Mouse (Mus musculus): ENCODE data around the gene Frmd8. TPM values are rescaled to one million over a fixed set of nuclear protein-coding genes. Genes with fewer than 3 reads are reported as not detected.

Gene Frmd8
- total and polyA plus RNA-seq, 2 experiments from 2014 or later = 11.7 to 19.1 TPM

GRCm38 (mm10) chr19:5835054-5835921 is 39.8 kb downstream of the Frmd8 start:
- no peak for DNase-seq (ENCODE audit: low spot score)
- no peak overlapping the region for H3K27ac ChIP-seq (ENCODE audit: low read depth, low read length)
- 88% methylated on average over 10 of the region's 10 CpGs for WGBS

GRCm38 (mm10) chr19:5834260-5834925 is 40.7 kb downstream of the Frmd8 start:
- DNase-seq (ENCODE audit: low spot score) (no peak), ATAC-seq (ENCODE audit: low FRiP score) (no peak)
- H3K27ac ChIP-seq (ENCODE audit: low read depth, low read length) = no peak overlapping the region
- WGBS = 91% methylated on average over 12 of the region's 12 CpGs
- H3K27me3 ChIP-seq (ENCODE audit: insufficient read depth, low read length) = no peaks in the 10 kb centered on the region
- no peak overlapping the region for H3K9ac ChIP-seq (replicated peaks; ENCODE audit: low read length, poor library complexity, severe bottlenecking)
- H3K36me3 ChIP-seq (ENCODE audit: insufficient read depth, low read length) = no peaks in the 10 kb centered on the region
- H3K4me2 ChIP-seq (ENCODE audit: low read depth, low read length, poor library complexity, severe bottlenecking) = no peak overlapping the region
- H3K9me3 ChIP-seq (ENCODE audit: low read length) = no peaks in the 10 kb centered on the region
- H3K4me3 ChIP-seq (ENCODE audit: low read depth, low read length) = no peak overlapping the region
- TF ChIP-seq CTCF (IDR thresholded peaks at IDR 0.05) = no peak
- no peaks in the 10 kb centered on the region for H3K4me1 ChIP-seq (ENCODE audit: insufficient read depth, low read length)

More at GRCm38 (mm10) chr19:5835054-5835921, 39.8 kb downstream of the Frmd8 start:
- Histone ChIP-seq H3K4me2 (ENCODE audit: low read depth, low read length, poor library complexity, severe bottlenecking) (no peak overlapping the region), H3K27me3 (ENCODE audit: insufficient read depth, low read length) (no peaks in the 10 kb centered on the region), H3K4me1 (ENCODE audit: insufficient read depth, low read length) (peaks cover 6% of the 10 kb centered on the region; the same call in 1 of the 2 replicates), H3K4me3 (ENCODE audit: low read depth, low read length) (no peak overlapping the region), H3K9ac (replicated peaks; ENCODE audit: low read length, poor library complexity, severe bottlenecking) (no peak overlapping the region), H3K9me3 (ENCODE audit: low read length) (no peaks in the 10 kb centered on the region), H3K36me3 (ENCODE audit: insufficient read depth, low read length) (no peaks in the 10 kb centered on the region)
- no peak for TF ChIP-seq CTCF (IDR thresholded peaks at IDR 0.05)
- no peak for ATAC-seq (ENCODE audit: low FRiP score)

GRCm38 (mm10) chr19:5833287-5834100 is 41.6 kb downstream of the Frmd8 start:
- DNase-seq (ENCODE audit: low spot score) = no peak
- WGBS = 92% methylated on average over 10 of the region's 10 CpGs
- H3K27me3 ChIP-seq (ENCODE audit: insufficient read depth, low read length) = no peaks in the 10 kb centered on the region
- H3K4me2 ChIP-seq (ENCODE audit: low read depth, low read length, poor library complexity, severe bottlenecking) = no peak overlapping the region
- no peak overlapping the region for H3K27ac ChIP-seq (ENCODE audit: low read depth, low read length)
- TF ChIP-seq CTCF (IDR thresholded peaks at IDR 0.05) = no peak
- no peaks in the 10 kb centered on the region for H3K9me3 ChIP-seq (ENCODE audit: low read length)
- H3K4me1 ChIP-seq (ENCODE audit: insufficient read depth, low read length) = no peaks in the 10 kb centered on the region
- H3K9ac ChIP-seq (replicated peaks; ENCODE audit: low read length, poor library complexity, severe bottlenecking) = no peak overlapping the region
- H3K4me3 ChIP-seq (ENCODE audit: low read depth, low read length) = no peak overlapping the region
- ATAC-seq (ENCODE audit: low FRiP score) = no peak
- H3K36me3 ChIP-seq (ENCODE audit: insufficient read depth, low read length) = no peaks in the 10 kb centered on the region

- WGBS = 65% methylated on average over 6 of the region's 6 CpGs
- ATAC-seq (ENCODE audit: low FRiP score) = no peak
Observed at GRCm38 (mm10) chr19:5832326-5832725, 42.7 kb downstream of the Frmd8 start.

GRCm38 (mm10) chr19:5831958-5832320 is 43.1 kb downstream of the Frmd8 start:
- no peak for TF ChIP-seq CTCF (IDR thresholded peaks at IDR 0.05)
- no peak overlapping the region for H3K27ac ChIP-seq (ENCODE audit: low read depth, low read length)
- H3K4me1 ChIP-seq (ENCODE audit: insufficient read depth, low read length) = no peaks in the 10 kb centered on the region
- no peaks in the 10 kb centered on the region for H3K27me3 ChIP-seq (ENCODE audit: insufficient read depth, low read length)
- no peak for DNase-seq (ENCODE audit: low spot score)
- no peak overlapping the region for H3K4me3 ChIP-seq (ENCODE audit: low read depth, low read length)
- H3K9me3 ChIP-seq (ENCODE audit: low read length) = no peaks in the 10 kb centered on the region
- H3K9ac ChIP-seq (replicated peaks; ENCODE audit: low read length, poor library complexity, severe bottlenecking) = no peak overlapping the region
- 89% methylated on average over 4 of the region's 4 CpGs for WGBS
- no peak overlapping the region for H3K4me2 ChIP-seq (ENCODE audit: low read depth, low read length, poor library complexity, severe bottlenecking)
- peaks cover 5% of the 10 kb centered on the region; the same call in 1 of the 2 replicates for H3K36me3 ChIP-seq (ENCODE audit: insufficient read depth, low read length)
- ATAC-seq (ENCODE audit: low FRiP score) = no peak

More at GRCm38 (mm10) chr19:5832326-5832725, 42.7 kb downstream of the Frmd8 start:
- no peak overlapping the region for H3K4me3 ChIP-seq (ENCODE audit: low read depth, low read length)
- no peak for DNase-seq (ENCODE audit: low spot score)
- peaks cover 4% of the 10 kb centered on the region; the same call in 1 of the 2 replicates for H3K36me3 ChIP-seq (ENCODE audit: insufficient read depth, low read length)
- TF ChIP-seq CTCF (IDR thresholded peaks at IDR 0.05) = no peak
- H3K4me1 ChIP-seq (ENCODE audit: insufficient read depth, low read length) = no peaks in the 10 kb centered on the region
- no peaks in the 10 kb centered on the region for H3K9me3 ChIP-seq (ENCODE audit: low read length)
- no peak overlapping the region for H3K9ac ChIP-seq (replicated peaks; ENCODE audit: low read length, poor library complexity, severe bottlenecking)
- H3K27ac ChIP-seq (ENCODE audit: low read depth, low read length) = no peak overlapping the region
- H3K4me2 ChIP-seq (ENCODE audit: low read depth, low read length, poor library complexity, severe bottlenecking) = no peak overlapping the region
- H3K27me3 ChIP-seq (ENCODE audit: insufficient read depth, low read length) = no peaks in the 10 kb centered on the region
